Mouse (Mus musculus) hindbrain, postnatal 0 days (tissue): ENCODE measurements around the gene Rps15. TPM values are rescaled to one million over a fixed set of nuclear protein-coding genes. Genes with fewer than 3 reads are reported as not detected.
"Not testable (repeated sequence)": the region's sequence is repeated elsewhere in the genome, so short reads cannot be mapped to it uniquely, and the experiment has no call there.

Experiments used
- ATAC-seq: fragments of 200-750 bp; cut with Nextera tagmentation; 2 replicates; pipeline ENCODE4 v1.8.0; 2017; ENCODE audit warnings: mild to moderate bottlenecking, moderate TSS enrichment, moderate library complexity
- DNase-seq: peaks from one replicate; pipeline ENCODE4 v3.0.0-alpha.2; 2015; ENCODE audit warnings: low spot score
- H3K27ac ChIP-seq: fragments of 300-500 bp; sonication (generic); 2 replicates; pipeline ENCODE4 v1.5.1; 2014; ENCODE audit warnings: mild to moderate bottlenecking
- H3K27me3 ChIP-seq: fragments of 300-500 bp; sonication (generic); 2 replicates; pipeline ENCODE4 v1.6.1; 2014; ENCODE audit warnings: low read length, mixed read lengths; ENCODE audit not compliant: insufficient read depth
- H3K36me3 ChIP-seq: fragments of 300-500 bp; sonication (generic); 2 replicates; pipeline ENCODE4 v1.6.1; 2014; ENCODE audit warnings: low read length, mixed read lengths; ENCODE audit not compliant: insufficient read depth
- H3K4me1 ChIP-seq: fragments of 300-500 bp; sonication (generic); 2 replicates; pipeline ENCODE4 v1.6.1; 2014; ENCODE audit warnings: antibody characterized with exemption, low read length, mixed read lengths; ENCODE audit not compliant: insufficient read depth
- H3K4me2 ChIP-seq: fragments of 300-500 bp; sonication (generic); 2 replicates; pipeline ENCODE4 v1.6.1; 2014; ENCODE audit warnings: low read depth, mild to moderate bottlenecking, low read length, moderate library complexity, mixed read lengths
- H3K4me3 ChIP-seq: fragments of 300-500 bp; sonication (generic); 2 replicates; pipeline ENCODE4 v1.5.1; 2014; ENCODE audit warnings: low read length
- H3K9ac ChIP-seq: fragments of 300-500 bp; sonication (generic); replicated peaks from 2 replicates; pipeline ENCODE4 v1.6.1; 2014; ENCODE audit warnings: mild to moderate bottlenecking, low read length, moderate library complexity, mixed read lengths
- H3K9me3 ChIP-seq: fragments of 300-500 bp; sonication (generic); 2 replicates; pipeline ENCODE4 v1.6.1; 2016; ENCODE audit warnings: low read length, mixed read lengths
- CTCF ChIP-seq: IDR thresholded peaks from 2 replicates; pipeline ENCODE4 v1.5.1; 2016; ENCODE audit warnings: antibody characterized with exemption, control low read depth, low read depth
- WGBS: fragments of 180-500 bp; shearing (Covaris S2); extraction: QIAGEN DNeasy Blood & Tissue Kit; methylation state at CpG from one replicate; pipeline ENCODE4 v1.1.7; 2014; 5-methylcytosine and 5-hydroxymethylcytosine counted together
- polyA plus RNA-seq: library from polyadenylated mRNA; unstranded; fragments of >200 nt; fragmentation: Nextera tagmentation; extraction: Ambion mirVana; gene quantifications from 2 replicates; pipeline ENCODE4 v1.2.1, GENCODE M21; 2015
- total RNA-seq: library from RNA; depleted of rRNA; stranded (reverse); fragments of >200 nt; gene quantifications from 2 replicates; pipeline ENCODE4 v1.2.3, GENCODE M21; 2014; rRNA removed

Gene Rps15
- 1,031 and 1,483 TPM in 2 replicates for total RNA-seq
- 676 and 682 TPM in 2 replicates for polyA plus RNA-seq

- TF ChIP-seq CTCF, result peak; percentile 68
- ATAC-seq (peak; percentile 83), DNase-seq (peak; percentile 99)
- peak within 1 kb of the TSS; percentile 67 for H3K4me3 ChIP-seq
- WGBS, result under 1% methylated on average over 68 of the region's 72 CpGs
- peaks cover 15% of the 10 kb centered on the region; the same call in 1 of the 2 replicates for H3K36me3 ChIP-seq
- H3K9me3 ChIP-seq, result no peaks in the 10 kb centered on the region
- H3K4me2 ChIP-seq, result peak within 1 kb of the TSS; percentile 95
- peaks cover 20% of the 10 kb centered on the region for H3K4me1 ChIP-seq
- H3K27me3 ChIP-seq, result no peaks in the 10 kb centered on the region
- H3K27ac ChIP-seq, result peak within 1 kb of the TSS; percentile 96
- peak within 1 kb of the TSS; percentile 94 for H3K9ac ChIP-seq
Measured at GRCm38 (mm10) chr10:80292251-80293146, at the start of gene Rps15. Gene Rps15, plus strand, starts transcription at chr10:80292453.

- H3K9me3 ChIP-seq, result no peaks in the 10 kb centered on the region
- no peak for DNase-seq
- no peak overlapping the region for H3K4me2 ChIP-seq
- no peak overlapping the region; the same call in 1 of the 2 replicates for H3K9ac ChIP-seq
- peaks cover 55% of the 10 kb centered on the region for H3K36me3 ChIP-seq
- WGBS, result 91% methylated on average over 3 of the region's 3 CpGs
- H3K27me3 ChIP-seq, result no peaks in the 10 kb centered on the region
- H3K27ac ChIP-seq, result no peak overlapping the region
- TF ChIP-seq CTCF, result no peak
- no peaks in the 10 kb centered on the region for H3K4me1 ChIP-seq
- H3K4me3 ChIP-seq, result no peak overlapping the region
- no peak for ATAC-seq
Measured at GRCm38 (mm10) chr10:80242607-80243006, 49.6 kb upstream of the Rps15 start.

- peaks cover 1% of the 10 kb centered on the region for H3K4me1 ChIP-seq
- peaks cover 35% of the 10 kb centered on the region for H3K36me3 ChIP-seq
- H3K4me3 ChIP-seq, result no peak overlapping the region
- H3K9ac ChIP-seq, result no peak overlapping the region
- peak; percentile 59 for TF ChIP-seq CTCF
- H3K9me3 ChIP-seq, result no peaks in the 10 kb centered on the region
- no peak overlapping the region for H3K27ac ChIP-seq
- H3K4me2 ChIP-seq, result no peak overlapping the region
- WGBS, result 18% methylated on average over 5 of the region's 5 CpGs
- ATAC-seq, result no peak
- peak; percentile 81 for DNase-seq
- no peaks in the 10 kb centered on the region for H3K27me3 ChIP-seq
Measured at GRCm38 (mm10) chr10:80244791-80245399, 47.4 kb upstream of the Rps15 start.

- H3K4me1 ChIP-seq, result peaks cover 7% of the 10 kb centered on the region
- no peak overlapping the region for H3K27ac ChIP-seq
- H3K4me3 ChIP-seq, result no peak overlapping the region
- peaks cover 30% of the 10 kb centered on the region for H3K36me3 ChIP-seq
- H3K4me2 ChIP-seq, result no peak overlapping the region
- DNase-seq (peak; percentile 92), ATAC-seq (no peak)
- H3K27me3 ChIP-seq, result no peaks in the 10 kb centered on the region
- no peak overlapping the region for H3K9ac ChIP-seq
- 3% methylated on average over 4 of the region's 4 CpGs for WGBS
- TF ChIP-seq CTCF, result peak; percentile 94
- H3K9me3 ChIP-seq, result no peaks in the 10 kb centered on the region
Measured at GRCm38 (mm10) chr10:80245600-80245999, 46.7 kb upstream of the Rps15 start.

GRCm38 (mm10) chr10:80247849-80248248 lies 44.4 kb upstream of the Rps15 start:
- no peak overlapping the region for H3K4me2 ChIP-seq
- peak; percentile 69 for TF ChIP-seq CTCF
- peaks cover 7% of the 10 kb centered on the region for H3K4me1 ChIP-seq
- H3K36me3 ChIP-seq, result peaks cover 11% of the 10 kb centered on the region
- no peaks in the 10 kb centered on the region for H3K9me3 ChIP-seq
- no peak for ATAC-seq
- no peak overlapping the region for H3K4me3 ChIP-seq
- WGBS, result 29% methylated on average over 6 of the region's 6 CpGs
- H3K27me3 ChIP-seq, result no peaks in the 10 kb centered on the region
- peak; percentile 75 for DNase-seq
- no peak overlapping the region for H3K9ac ChIP-seq
- no peak overlapping the region for H3K27ac ChIP-seq

GRCm38 (mm10) chr10:80248437-80248836 lies 43.8 kb upstream of the Rps15 start:
- peak overlapping the region; percentile 90 for H3K4me2 ChIP-seq
- not testable (repeated sequence) for DNase-seq, H3K9ac ChIP-seq, H3K27ac ChIP-seq, H3K36me3 ChIP-seq, H3K27me3 ChIP-seq, H3K4me1 ChIP-seq, ATAC-seq, H3K9me3 ChIP-seq
- 35% methylated on average over 3 of the region's 3 CpGs for WGBS
- peak overlapping the region; percentile 81 for H3K4me3 ChIP-seq
